Mouse (Mus musculus) limb, embryonic 11.5 days (tissue): Measurements from ENCODE around the gene Tprn. TPM values are rescaled to one million over a fixed set of nuclear protein-coding genes. Genes with fewer than 3 reads are reported as not detected.
A peak's percentile ranks its signal among the peaks of the same experiment; 100 is the strongest.

Source experiments
- ATAC-seq: fragments of 200-750 bp; cut with Nextera tagmentation; 2 replicates; pipeline ENCODE4 v1.8.0; 2017; ENCODE audit warnings: low read depth; ENCODE audit not compliant: insufficient number of reproducible peaks, low FRiP score, low TSS enrichment
- DNase-seq: peaks from one replicate; pipeline ENCODE4 v3.0.0-alpha.2; 2015; ENCODE audit warnings: low spot score
- H3K27ac ChIP-seq: fragments of 300-500 bp; sonication (generic); replicated peaks from 2 replicates; pipeline ENCODE4 v1.5.1; 2014; ENCODE audit warnings: low read depth, mild to moderate bottlenecking, low read length
- H3K27me3 ChIP-seq: fragments of 300-500 bp; sonication (generic); 2 replicates; pipeline ENCODE4 v1.6.1; 2014; ENCODE audit warnings: mild to moderate bottlenecking, low read length, mixed read lengths; ENCODE audit not compliant: control insufficient read depth, insufficient read depth
- H3K36me3 ChIP-seq: fragments of 300-500 bp; sonication (generic); 2 replicates; pipeline ENCODE4 v1.6.1; 2014; ENCODE audit warnings: mild to moderate bottlenecking, low read length, moderate library complexity, mixed read lengths; ENCODE audit not compliant: control insufficient read depth, insufficient read depth
- H3K4me1 ChIP-seq: fragments of 300-500 bp; sonication (generic); 2 replicates; pipeline ENCODE4 v1.6.1; 2014; ENCODE audit warnings: low read length, mixed read lengths; ENCODE audit not compliant: control insufficient read depth, insufficient read depth
- H3K4me2 ChIP-seq: fragments of 300-500 bp; sonication (generic); 2 replicates; pipeline ENCODE4 v1.6.1; 2014; ENCODE audit warnings: low read depth, mild to moderate bottlenecking, moderate library complexity; ENCODE audit not compliant: severe bottlenecking
- H3K4me3 ChIP-seq: fragments of 300-500 bp; sonication (generic); 2 replicates; pipeline ENCODE4 v1.5.1; 2014; ENCODE audit warnings: low read depth, low read length
- H3K9ac ChIP-seq: fragments of 300-500 bp; sonication (generic); 2 replicates; pipeline ENCODE4 v1.6.1; 2014; ENCODE audit warnings: mild to moderate bottlenecking, low read length
- H3K9me3 ChIP-seq: fragments of 300-500 bp; sonication (generic); 2 replicates; pipeline ENCODE4 v1.6.1; 2016; ENCODE audit warnings: low read length; ENCODE audit not compliant: control insufficient read depth
- WGBS: fragments of 180-500 bp; shearing (Covaris S2); extraction: QIAGEN DNeasy Blood & Tissue Kit; methylation state at CpG from one replicate; pipeline ENCODE4 v1.1.7; 2014; 5-methylcytosine and 5-hydroxymethylcytosine counted together
- polyA plus RNA-seq: library from polyadenylated mRNA; unstranded; fragments of >200 nt; fragmentation: Nextera tagmentation; extraction: Ambion mirVana; gene quantifications from 2 replicates; pipeline ENCODE4 v1.2.1, GENCODE M21; 2014

The Tprn gene
- polyA plus RNA-seq, 1 experiment from 2014 or later = 5.7 TPM

DNA sequence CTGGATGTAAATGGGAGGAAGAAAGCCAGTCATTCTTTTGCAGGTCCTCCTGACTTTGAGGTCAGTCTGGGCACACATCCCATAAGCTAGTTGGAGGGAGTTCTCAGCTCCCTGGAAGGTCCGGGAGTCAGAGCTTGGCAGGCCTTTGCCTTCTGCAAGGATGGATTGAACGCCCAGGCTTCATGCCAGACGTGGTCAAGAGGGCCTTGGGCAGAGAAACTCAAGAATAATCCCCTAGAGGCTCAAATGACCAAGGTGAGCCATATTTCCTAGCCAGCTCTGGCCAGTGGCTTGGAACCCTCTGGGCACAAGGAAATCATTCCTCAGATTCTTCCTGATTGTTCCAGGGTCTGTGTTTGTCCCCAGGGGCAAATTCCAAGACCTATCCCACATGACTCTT, 2.4 kb downstream of the Tprn start:
- DNase-seq (no peak), ATAC-seq (no peak)
- Histone ChIP-seq H3K27ac (no peak overlapping the region), H3K4me2 (no peak overlapping the region), H3K4me1 (peaks cover 9% of the 10 kb centered on the region), H3K27me3 (peaks cover 19% of the 10 kb centered on the region), H3K9me3 (no peaks in the 10 kb centered on the region), H3K9ac (no peak overlapping the region), H3K36me3 (peaks cover 2% of the 10 kb centered on the region; the same call in 1 of the 2 replicates), H3K4me3 (no peak overlapping the region)
- 75% methylated on average over 3 of the region's 3 CpGs for WGBS

DNA sequence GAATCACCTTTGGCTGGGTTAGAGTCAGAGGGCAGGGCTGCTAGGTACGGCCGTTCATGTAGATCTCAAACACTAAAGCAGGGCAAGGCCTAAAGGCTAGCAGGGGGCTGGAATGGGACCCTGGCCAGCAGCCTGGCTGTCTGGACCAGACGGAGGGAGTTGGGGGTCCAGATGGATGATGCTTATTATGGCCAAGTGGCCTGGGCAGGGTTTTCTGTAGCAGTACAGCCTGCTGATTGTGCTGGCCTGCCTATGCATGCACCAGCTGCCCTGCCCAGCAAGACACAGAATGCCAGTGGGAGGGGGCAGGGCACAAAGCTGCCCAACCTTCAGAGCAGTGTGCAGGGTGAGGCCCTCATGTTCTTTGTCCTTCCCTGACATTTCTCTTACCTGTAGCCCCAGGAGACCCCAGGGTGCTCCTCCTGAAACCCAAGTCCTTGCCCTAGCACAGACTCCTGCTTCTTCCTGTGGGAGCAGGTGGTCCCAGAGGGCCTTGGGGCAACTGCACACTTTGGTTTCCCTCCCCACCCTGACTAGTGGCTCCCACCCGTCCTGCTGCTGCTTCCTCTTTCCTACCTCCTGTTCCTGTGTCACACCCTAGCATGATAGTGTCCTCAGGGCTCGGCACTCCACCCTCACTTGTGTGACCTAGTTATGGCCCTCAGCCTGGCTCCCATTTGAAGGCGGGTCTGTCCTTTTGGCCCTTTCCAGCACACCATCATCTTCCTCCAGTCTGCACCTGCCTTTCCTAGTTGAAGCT, 3.7 kb downstream of the Tprn start:
- no peak for DNase-seq
- H3K36me3 ChIP-seq = peaks cover 2% of the 10 kb centered on the region; the same call in 1 of the 2 replicates
- no peak overlapping the region; the same call in 1 of the 2 replicates for H3K4me2 ChIP-seq
- peaks cover 13% of the 10 kb centered on the region for H3K4me1 ChIP-seq
- WGBS = 65% methylated on average over 6 of the region's 6 CpGs
- 0 out of 2 replicates have a peak overlapping the region, but pooled peaks have one; percentile 22 for H3K9ac ChIP-seq
- ATAC-seq = no peak
- no peak overlapping the region for H3K27ac ChIP-seq
- no peaks in the 10 kb centered on the region for H3K9me3 ChIP-seq
- H3K27me3 ChIP-seq = peaks cover 19% of the 10 kb centered on the region
- H3K4me3 ChIP-seq = no peak overlapping the region

DNA sequence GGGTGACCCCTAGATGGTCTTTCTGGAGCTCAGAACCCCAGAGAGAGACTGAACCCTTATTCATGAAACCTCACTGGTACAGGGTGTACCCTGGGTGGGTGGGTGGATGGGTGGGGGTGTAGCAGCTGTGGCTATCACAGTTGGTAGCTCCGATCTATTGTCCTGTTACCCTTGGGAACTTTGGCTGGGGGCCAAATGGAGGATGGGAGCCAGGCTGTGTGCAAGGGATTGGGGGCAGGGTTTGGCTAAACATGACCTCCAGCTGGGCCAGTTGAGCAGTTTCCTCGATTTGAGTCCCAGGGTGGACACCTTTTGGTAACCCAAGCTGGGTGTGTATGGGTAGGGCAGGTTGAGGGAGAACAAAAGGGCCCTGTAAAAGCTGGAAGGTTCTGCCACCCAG, 4.3 kb downstream of the Tprn start:
- H3K36me3 ChIP-seq = peaks cover 2% of the 10 kb centered on the region; the same call in 1 of the 2 replicates

DNA sequence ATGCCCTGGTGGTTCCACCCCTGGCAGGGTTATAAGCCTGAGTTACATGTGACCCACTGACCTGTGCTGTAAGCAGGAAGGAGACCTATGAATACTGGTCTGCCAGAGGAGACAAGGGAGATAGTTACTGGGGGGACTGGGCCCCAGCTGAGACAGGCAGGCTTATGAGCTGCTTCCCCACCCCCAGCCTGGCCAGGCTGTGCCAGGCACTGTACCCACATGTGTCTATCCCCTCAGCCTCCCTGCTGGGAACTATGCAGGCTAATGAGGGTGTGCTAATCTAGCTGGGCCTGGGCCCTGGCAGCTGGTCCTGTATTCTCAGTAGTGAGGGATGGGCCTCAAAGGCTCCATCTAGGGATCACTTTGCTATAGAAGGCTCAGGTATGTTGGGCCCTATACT, 4.8 kb downstream of the Tprn start:
- ATAC-seq (no peak), DNase-seq (no peak)
- peaks cover 2% of the 10 kb centered on the region; the same call in 1 of the 2 replicates for H3K36me3 ChIP-seq
- no peak overlapping the region for H3K4me2 ChIP-seq
- H3K4me1 ChIP-seq = peaks cover 18% of the 10 kb centered on the region
- no peak overlapping the region for H3K27ac ChIP-seq
- peaks cover 19% of the 10 kb centered on the region for H3K27me3 ChIP-seq
- H3K9ac ChIP-seq = no peak overlapping the region
- no peak overlapping the region for H3K4me3 ChIP-seq
- no peaks in the 10 kb centered on the region for H3K9me3 ChIP-seq

More for the DNA sequence above, 4.3 kb downstream of the Tprn start:
- H3K4me3 ChIP-seq = no peak overlapping the region
- peaks cover 19% of the 10 kb centered on the region for H3K27me3 ChIP-seq
- 64% methylated on average over 2 of the region's 2 CpGs for WGBS
- H3K9me3 ChIP-seq = no peaks in the 10 kb centered on the region
- no peak overlapping the region for H3K9ac ChIP-seq
- ATAC-seq (no peak), DNase-seq (no peak)
- H3K27ac ChIP-seq = no peak overlapping the region
- H3K4me2 ChIP-seq = no peak overlapping the region
- H3K4me1 ChIP-seq = peaks cover 18% of the 10 kb centered on the region

DNA sequence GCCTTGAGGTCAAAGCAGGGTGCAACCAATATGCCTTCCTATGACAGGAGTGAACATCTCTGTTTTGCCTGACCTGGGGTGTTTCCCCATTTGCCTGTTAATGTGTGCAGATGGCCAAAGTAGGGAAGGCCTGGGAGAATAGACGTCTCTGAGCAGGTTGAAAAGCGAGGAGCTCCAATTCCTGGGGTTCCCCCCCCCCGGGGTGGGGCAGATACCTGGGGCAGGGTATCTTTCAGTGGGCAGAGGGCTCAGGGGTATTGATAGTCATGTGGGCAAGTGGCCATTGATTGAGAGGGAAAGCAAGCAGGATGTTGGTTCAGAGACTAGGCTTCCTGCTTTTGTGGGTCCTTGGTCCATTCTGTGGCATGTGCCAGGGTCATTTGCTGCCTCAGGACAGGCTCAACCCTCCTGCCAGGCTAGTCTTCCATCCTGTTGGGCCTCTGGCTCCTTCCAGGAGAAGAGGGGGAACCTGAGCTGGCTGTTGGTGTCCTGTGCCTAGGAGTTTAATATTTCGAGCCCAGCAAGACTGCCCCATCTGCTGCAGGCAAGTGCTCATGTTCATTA, 5.4 kb downstream of the Tprn start:
- H3K36me3 ChIP-seq = peaks cover 2% of the 10 kb centered on the region; the same call in 1 of the 2 replicates
- no peaks in the 10 kb centered on the region for H3K9me3 ChIP-seq
- H3K27ac ChIP-seq = no peak overlapping the region
- H3K9ac ChIP-seq = no peak overlapping the region
- WGBS = 79% methylated on average over 4 of the region's 4 CpGs
- H3K4me1 ChIP-seq = peaks cover 18% of the 10 kb centered on the region
- no peak overlapping the region for H3K4me2 ChIP-seq
- no peak overlapping the region for H3K4me3 ChIP-seq
- ATAC-seq = no peak
- DNase-seq = no peak
- H3K27me3 ChIP-seq = peaks cover 19% of the 10 kb centered on the region

DNA sequence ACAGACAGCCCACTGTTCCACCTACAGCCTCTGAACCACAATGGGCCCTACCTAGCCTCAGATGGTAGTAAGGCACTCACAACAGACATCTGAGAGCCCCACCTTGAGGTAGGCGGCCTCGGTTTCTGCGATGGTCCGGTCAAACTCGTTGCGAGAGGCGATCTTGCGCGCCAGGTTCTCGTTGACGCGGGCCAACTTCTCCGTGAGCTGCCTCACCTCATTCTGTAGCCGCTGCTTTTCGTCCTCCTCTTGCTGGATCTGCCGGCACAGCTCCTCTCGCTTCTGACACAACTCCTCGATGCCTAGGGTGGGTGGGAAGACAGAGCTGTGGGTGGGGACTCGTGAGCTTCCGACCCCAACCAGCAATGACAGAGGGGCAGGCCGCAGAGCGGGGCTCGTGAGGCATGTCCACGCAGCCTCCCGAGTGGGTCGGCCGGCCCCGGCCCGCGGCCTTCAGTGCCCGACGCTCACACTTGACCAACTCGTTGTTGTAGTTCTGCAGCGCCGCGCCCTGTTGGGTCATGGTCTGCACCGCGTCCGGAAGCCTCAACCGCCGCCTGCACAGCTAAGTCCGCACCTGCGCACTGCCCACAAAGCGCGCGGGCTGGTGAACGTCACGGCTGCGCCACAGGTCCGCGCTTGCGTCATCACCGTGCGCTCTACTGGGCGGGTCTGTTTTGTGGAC, 9.6 kb downstream of the Tprn start, which contains the start of the genes Ssna1 and Anapc2:
Gene Ssna1, minus strand, starts transcription at position 612 of the 685 bp plus-strand sequence.
Gene Anapc2, plus strand, starts transcription at position 652 of the 685 bp plus-strand sequence.
- Histone ChIP-seq H3K4me3 (peak within 1 kb of the TSS; percentile 95), H3K9ac (peak within 1 kb of the TSS; percentile 83), H3K4me1 (peaks cover 18% of the 10 kb centered on the region), H3K27ac (no peak within 1 kb of the TSS; the same call in 1 of the 2 replicates), H3K9me3 (no peaks in the 10 kb centered on the region), H3K27me3 (no peaks in the 10 kb centered on the region), H3K4me2 (peak within 1 kb of the TSS; percentile 96), H3K36me3 (peaks cover 18% of the 10 kb centered on the region)
- under 1% methylated on average over 55 of the region's 55 CpGs for WGBS
- peak; percentile 93 for ATAC-seq
- peak; percentile 100 for DNase-seq

DNA sequence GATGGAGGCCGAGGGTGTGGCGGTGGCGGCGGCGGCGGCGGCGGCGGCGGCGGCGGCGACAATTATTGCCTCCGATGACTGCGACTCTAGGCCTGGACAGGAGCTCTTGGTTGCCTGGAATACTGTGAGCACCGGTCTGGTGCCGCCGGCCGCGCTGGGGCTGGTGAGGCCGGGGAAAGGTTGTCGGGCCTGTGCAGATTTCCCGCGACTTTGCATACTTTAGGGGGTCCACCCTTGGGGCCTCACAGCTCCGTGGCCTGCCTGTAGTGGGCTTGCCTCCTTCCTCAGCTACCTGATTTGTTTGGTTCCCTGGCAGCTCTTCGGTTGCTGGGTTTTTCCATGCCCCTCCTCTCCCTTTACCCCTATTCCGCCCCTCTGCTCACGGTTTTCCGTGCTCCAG, 10.1 kb downstream of the Tprn start:
- H3K4me1 ChIP-seq = peaks cover 18% of the 10 kb centered on the region
- no peaks in the 10 kb centered on the region for H3K27me3 ChIP-seq
- peak; percentile 75 for ATAC-seq
- peaks cover 18% of the 10 kb centered on the region for H3K36me3 ChIP-seq
- peak overlapping the region; percentile 95 for H3K4me3 ChIP-seq
- no peak overlapping the region for H3K27ac ChIP-seq
- H3K4me2 ChIP-seq = peak overlapping the region; percentile 96
- DNase-seq = no peak
- under 1% methylated on average over 29 of the region's 29 CpGs for WGBS
- H3K9me3 ChIP-seq = no peaks in the 10 kb centered on the region
- H3K9ac ChIP-seq = peak overlapping the region; percentile 83

DNA sequence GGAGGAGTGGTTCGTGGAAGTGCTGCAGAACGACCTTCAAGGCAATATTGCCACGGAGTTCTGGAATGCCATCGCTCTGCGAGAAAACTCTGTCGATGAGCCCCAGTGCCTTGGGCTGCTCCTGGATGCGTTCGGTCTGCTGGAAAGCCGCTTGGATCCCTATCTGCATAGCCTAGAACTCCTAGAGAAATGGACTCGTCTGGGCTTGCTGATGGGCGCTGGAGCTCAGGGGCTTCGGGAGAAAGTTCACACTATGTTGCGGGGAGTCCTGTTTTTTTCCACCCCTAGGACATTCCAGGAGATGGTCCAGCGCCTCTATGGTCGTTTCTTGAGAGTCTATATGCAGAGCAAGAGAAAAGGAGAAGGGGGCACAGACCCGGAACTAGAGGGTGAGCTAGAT, 10.6 kb downstream of the Tprn start:
- peaks cover 21% of the 10 kb centered on the region for H3K36me3 ChIP-seq
- no peak for ATAC-seq
- H3K4me2 ChIP-seq = peak overlapping the region; percentile 96
- no peaks in the 10 kb centered on the region for H3K9me3 ChIP-seq
- H3K9ac ChIP-seq = peak overlapping the region; percentile 83
- H3K27ac ChIP-seq = no peak overlapping the region
- peak overlapping the region; percentile 95 for H3K4me3 ChIP-seq
- H3K27me3 ChIP-seq = no peaks in the 10 kb centered on the region
- H3K4me1 ChIP-seq = peaks cover 18% of the 10 kb centered on the region
- DNase-seq = no peak
- WGBS = 32% methylated on average over 16 of the region's 16 CpGs
